Mouse (Mus musculus): Measurements from ENCODE around the gene Vps16.

DNA sequence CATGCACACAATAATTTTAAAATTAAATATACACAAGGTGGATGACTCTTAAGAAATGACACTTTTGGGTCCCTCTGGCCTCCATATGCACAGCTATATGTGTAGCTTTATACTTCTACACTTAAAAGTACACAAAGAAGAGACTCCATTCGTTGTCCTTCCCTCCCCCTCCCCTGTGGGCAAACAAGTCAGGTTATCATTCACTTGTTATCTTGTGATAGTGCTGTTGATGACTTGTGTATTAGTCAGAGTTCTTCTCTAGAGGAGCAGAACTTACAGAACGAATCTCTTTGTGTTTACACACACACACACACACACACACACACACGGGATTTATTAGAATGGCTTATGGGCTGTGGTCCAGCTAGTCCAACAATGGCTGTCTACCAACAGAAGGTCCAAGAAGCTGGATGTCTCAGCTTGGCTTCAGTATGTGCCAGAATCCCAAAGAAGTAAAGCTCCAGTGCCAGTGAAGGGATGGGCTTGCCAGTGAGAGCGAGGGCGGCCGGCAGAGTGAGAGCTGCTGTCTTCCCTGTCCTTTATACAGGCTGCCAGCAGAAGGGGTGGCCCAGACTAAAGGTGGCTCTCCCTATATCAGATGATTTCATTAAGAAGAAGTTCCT lies 30.7 kb downstream of the Vps16 start:
- TF ChIP-seq GATA1 (IDR thresholded peaks at IDR 0.05; ENCODE audit: borderline replicate concordance, low read length), result no peak
- no peak for TF ChIP-seq CTCF (IDR thresholded peaks at IDR 0.05; ENCODE audit: low read depth, low read length)

Measured in G1E (cell line).